Mouse (Mus musculus) spleen, adult 2 months (tissue): ENCODE data around the gene Arih2.

Experiments used
- CTCF ChIP-seq: fragments of 200-500 bp; IDR thresholded peaks from 2 replicates; pipeline ENCODE4 v1.5.1; 2011; ENCODE audit warnings: mild to moderate bottlenecking, inconsistent platforms; ENCODE audit not compliant: insufficient read depth, insufficient read length, insufficient replicate concordance; ENCODE audit errors: extremely low read depth
- POLR2A ChIP-seq: fragments of 200-500 bp; IDR thresholded peaks from 2 replicates; pipeline ENCODE4 v1.6.1; 2011; ENCODE audit warnings: low read depth, low read length, inconsistent platforms

DNA sequence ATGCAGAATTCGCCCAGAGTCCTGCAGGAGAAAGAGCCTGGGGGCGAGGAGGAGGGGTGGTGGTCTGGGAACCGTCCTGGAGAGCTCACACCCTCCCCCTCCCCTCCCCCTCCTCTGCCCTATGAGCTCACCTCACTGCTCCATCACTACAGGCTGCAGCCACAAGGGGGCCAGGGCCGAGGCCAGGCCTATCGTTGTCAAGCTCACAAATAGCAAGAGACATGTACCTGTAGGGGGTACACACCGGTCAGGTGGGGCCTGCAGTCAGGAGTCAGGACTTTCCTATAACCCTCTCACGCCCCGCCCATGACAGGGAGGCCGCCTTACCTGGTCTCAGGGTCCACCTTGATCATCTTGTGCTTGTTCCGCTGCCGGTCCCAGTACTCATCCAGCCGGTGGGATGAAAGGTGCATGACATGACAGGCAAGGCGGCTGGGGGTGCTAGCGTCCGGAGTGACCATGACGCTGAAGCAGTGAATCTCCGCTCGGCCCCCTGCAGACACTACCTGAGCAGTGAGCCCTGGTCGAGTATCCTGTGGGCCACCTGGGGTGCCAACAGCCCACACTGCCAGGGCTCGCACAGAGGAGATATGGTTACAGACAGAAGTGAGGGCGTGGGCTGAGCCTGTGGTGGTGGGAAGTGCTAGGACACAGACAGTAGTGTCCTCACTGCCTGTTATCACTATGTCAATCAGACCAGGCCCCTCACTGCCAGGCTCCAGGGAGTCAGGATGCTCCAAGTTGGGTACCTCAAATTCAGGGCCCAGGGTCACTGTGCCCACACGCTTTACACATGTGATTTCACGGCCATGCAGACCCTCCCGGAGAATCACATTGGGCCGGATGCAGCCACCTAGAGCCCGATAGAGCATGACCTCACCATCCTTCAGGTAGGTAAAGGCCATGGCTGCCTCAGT lies 75.2 kb downstream of the Arih2 start:
- peak; percentile 56; the same call in 1 of the 2 replicates for TF ChIP-seq CTCF
- no peak for TF ChIP-seq POLR2A
